Mouse (Mus musculus) megakaryocyte-erythroid progenitor cell, adult 5-6 weeks (primary cell): Measurements from ENCODE around the gene Fam155a. TPM values are rescaled to one million over a fixed set of nuclear protein-coding genes. Genes with fewer than 3 reads are reported as not detected.
"Not testable (repeated sequence)": the region's sequence is repeated elsewhere in the genome, so short reads cannot be mapped to it uniquely, and the experiment has no call there.

Source experiments
- ATAC-seq: replicated peaks from 2 replicates; pipeline ENCODE4 v1.8.0; 2016; ENCODE audit warnings: mild to moderate bottlenecking, inconsistent platforms; ENCODE audit not compliant: severe bottlenecking, poor library complexity, low FRiP score, low TSS enrichment
- total RNA-seq, 2 experiments: library from RNA; stranded (forward) in 1 of 2; stranded (reverse) in 1 of 2; fragments of 200-1000, 215-1000 nt in 1 of 2; fragments of >200 nt in 1 of 2; fragmentation: Nextera tagmentation in 1 of 2; gene quantifications; 2 replicates each; pipeline ENCODE4 v1.2.3; 2014 to 2017

Gene Fam155a
- total RNA-seq, 2 experiments from 2014 or later, result not detected

- ATAC-seq, result no peak
Measured at GRCm38 (mm10) chr8:9707433-9707832, 63.5 kb downstream of the Fam155a start.

- ATAC-seq, result no peak
Measured at GRCm38 (mm10) chr8:9694794-9695193, 76.2 kb downstream of the Fam155a start.

GRCm38 (mm10) chr8:9692370-9692769 lies 78.6 kb downstream of the Fam155a start:
- no peak for ATAC-seq

- not testable (repeated sequence) for ATAC-seq
Measured at GRCm38 (mm10) chr8:9660014-9660413, 110.9 kb downstream of the Fam155a start.

GRCm38 (mm10) chr8:9656901-9657300 lies 114.1 kb downstream of the Fam155a start:
- no peak for ATAC-seq

GRCm38 (mm10) chr8:9654826-9655225 lies 116.1 kb downstream of the Fam155a start:
- no peak for ATAC-seq

- no peak for ATAC-seq
Measured at GRCm38 (mm10) chr8:9653643-9654042, 117.3 kb downstream of the Fam155a start.

- no peak for ATAC-seq
Measured at GRCm38 (mm10) chr8:9638162-9638561, 132.8 kb downstream of the Fam155a start.

GRCm38 (mm10) chr8:9635240-9635639 lies 135.7 kb downstream of the Fam155a start:
- no peak for ATAC-seq

- no peak for ATAC-seq
Measured at GRCm38 (mm10) chr8:9607086-9607701, 163.8 kb downstream of the Fam155a start.

- ATAC-seq, result no peak
Measured at GRCm38 (mm10) chr8:9596003-9596402, 175.0 kb downstream of the Fam155a start.

- no peak for ATAC-seq
Measured at GRCm38 (mm10) chr8:9581836-9582235, 189.1 kb downstream of the Fam155a start.

- ATAC-seq, result no peak
Measured at GRCm38 (mm10) chr8:9580192-9580591, 190.8 kb downstream of the Fam155a start.

- ATAC-seq, result no peak
Measured at GRCm38 (mm10) chr8:9571977-9572376, 199.0 kb downstream of the Fam155a start.

GRCm38 (mm10) chr8:9569516-9570170 lies 201.3 kb downstream of the Fam155a start:
- no peak for ATAC-seq

- ATAC-seq, result no peak
Measured at GRCm38 (mm10) chr8:9549199-9549598, 221.8 kb downstream of the Fam155a start.

GRCm38 (mm10) chr8:9547558-9547954 lies 223.4 kb downstream of the Fam155a start:
- ATAC-seq, result no peak

- no peak for ATAC-seq
Measured at GRCm38 (mm10) chr8:9546919-9547557, 223.9 kb downstream of the Fam155a start.

GRCm38 (mm10) chr8:9546429-9546828 lies 224.5 kb downstream of the Fam155a start:
- ATAC-seq, result no peak

GRCm38 (mm10) chr8:9545665-9546064 lies 225.3 kb downstream of the Fam155a start:
- no peak for ATAC-seq
